In the genomic region with DNA sequence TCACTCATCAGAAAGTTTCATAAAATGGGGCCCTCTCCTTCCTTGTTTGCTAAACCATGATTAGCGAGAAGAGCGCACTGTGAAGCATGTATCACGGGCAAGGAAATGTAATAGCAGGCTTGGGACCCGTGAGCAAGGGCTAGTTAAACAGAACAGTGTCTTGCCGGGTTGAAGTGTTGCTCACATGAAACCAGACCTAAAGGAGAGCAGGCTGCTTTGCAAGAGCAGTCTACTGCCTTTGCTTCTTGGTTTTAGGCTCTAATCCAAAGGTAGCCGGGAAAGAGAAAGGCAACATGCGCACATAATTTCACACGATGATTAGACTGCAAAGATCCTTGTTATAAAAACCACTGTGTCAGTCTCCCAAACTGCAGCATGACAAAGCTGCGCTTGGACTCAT, we compare ENCODE assay signal across 11 mouse cellular contexts.
DNase-seq lines count a peak whose midpoint lies in the region; ATAC-seq lines count a peak whose summit lies in the region.
"Had no signal": no experiment of that assay in that cellular context is flagged by ENCODE, and none has a peak within 500 bp of the region (broad histone marks: within the 10 kb centered on the region; RNA-seq: fewer than 3 reads in every experiment).

No protein-coding gene starts in this region.

- DNase-seq in embryo, embryonic 11 days, result peak; percentile 20
- DNase-seq in embryo, embryonic 10 days (ENCODE audit: low spot score), result no peak
- DNase-seq in Muller cell, postnatal 12 days (ENCODE audit: inconsistent ontology term), result peak; percentile 47
- no peak for DNase-seq in hindbrain, embryonic 10.5 days (ENCODE audit: low spot score)
- peak; percentile 68 for DNase-seq in midbrain, embryonic 14.5 days
- no peak for DNase-seq in kidney, adult 18-20 months
- no peak for DNase-seq in layer of hippocampus, postnatal 25 days (ENCODE audit: extremely low spot score in 1 of 2, low spot score in 1 of 2)
- DNase-seq: spleen, adult 18-20 months had no signal

- H3K4me3 ChIP-seq in hindbrain, embryonic 10.5 days, result no peak overlapping the region
- no peak overlapping the region for H3K4me3 ChIP-seq in midbrain, embryonic 14.5 days (replicated peaks; ENCODE audit: low read depth, low read length)

- peak overlapping the region; percentile 37 for H3K9ac ChIP-seq in midbrain, embryonic 14.5 days (replicated peaks; ENCODE audit: low read length)

- no peaks in the 10 kb centered on the region for H3K36me3 ChIP-seq in hindbrain, embryonic 10.5 days
- no peaks in the 10 kb centered on the region for H3K36me3 ChIP-seq in midbrain, embryonic 14.5 days (ENCODE audit: control insufficient read depth, insufficient read depth, low read length)

- H3K27ac ChIP-seq in hindbrain, embryonic 10.5 days, result peak overlapping the region; percentile 56; the same call in 1 of the 2 replicates
- peak overlapping the region; percentile 83 for H3K27ac ChIP-seq in midbrain, embryonic 14.5 days (replicated peaks; ENCODE audit: low read depth, low read length)

- H3K4me1 ChIP-seq in hindbrain, embryonic 10.5 days (replicated peaks), result peaks cover 36% of the 10 kb centered on the region
- H3K4me1 ChIP-seq in midbrain, embryonic 14.5 days (ENCODE audit: control insufficient read depth, insufficient read depth, low read length), result peaks cover 35% of the 10 kb centered on the region

- ATAC-seq in midbrain, embryonic 14.5 days (ENCODE audit: low FRiP score, low TSS enrichment), result no peak
- no peak for ATAC-seq in monocyte, adult 5-6 weeks (replicated peaks; ENCODE audit: insufficient number of reproducible peaks, low FRiP score, low TSS enrichment, poor library complexity, severe bottlenecking)
- ATAC-seq: inflammation-experienced regulatory T-cells, adult 6 months; Patski had no signal

- H3K27me3 ChIP-seq in hindbrain, embryonic 10.5 days (ENCODE audit: insufficient read depth, poor library complexity, severe bottlenecking), result no peaks in the 10 kb centered on the region
- no peaks in the 10 kb centered on the region for H3K27me3 ChIP-seq in midbrain, embryonic 14.5 days (ENCODE audit: control insufficient read depth, insufficient read depth, low read length)

- peak overlapping the region; percentile 43 for H3K4me2 ChIP-seq in midbrain, embryonic 14.5 days (ENCODE audit: low read length)

- no peaks in the 10 kb centered on the region for H3K9me3 ChIP-seq in hindbrain, embryonic 10.5 days
- no peaks in the 10 kb centered on the region for H3K9me3 ChIP-seq in midbrain, embryonic 14.5 days (ENCODE audit: control insufficient read depth, low read length)

- WGBS in hindbrain, embryonic 10.5 days, result 71% methylated on average over 9 of the region's 9 CpGs
- WGBS in midbrain, embryonic 14.5 days, result 25% methylated on average over 9 of the region's 9 CpGs

Comparison
In these comparisons a context has a peak if more than half of its experiments do, and no peak if none do; other contexts are left out.
1. DNase-seq: peak in embryo, embryonic 11 days (single experiment), Muller cell, postnatal 12 days (single experiment) and midbrain, embryonic 14.5 days (single experiment); none in embryo, embryonic 10 days (single experiment), hindbrain, embryonic 10.5 days (single experiment), kidney, adult 18-20 months (single experiment) and layer of hippocampus, postnatal 25 days (0 of 2).